Mouse (Mus musculus) spleen, postnatal 14 days (tissue): Measurements from ENCODE around the gene Gm10097.

ENCODE experiments used
- DNase-seq, 2 experiments: peaks; one replicate each; pipeline ENCODE4 v3.0.0; 2021 to 2022; ENCODE audit warnings: low spot score in 2 of 2

Gm10097 gene

DNA sequence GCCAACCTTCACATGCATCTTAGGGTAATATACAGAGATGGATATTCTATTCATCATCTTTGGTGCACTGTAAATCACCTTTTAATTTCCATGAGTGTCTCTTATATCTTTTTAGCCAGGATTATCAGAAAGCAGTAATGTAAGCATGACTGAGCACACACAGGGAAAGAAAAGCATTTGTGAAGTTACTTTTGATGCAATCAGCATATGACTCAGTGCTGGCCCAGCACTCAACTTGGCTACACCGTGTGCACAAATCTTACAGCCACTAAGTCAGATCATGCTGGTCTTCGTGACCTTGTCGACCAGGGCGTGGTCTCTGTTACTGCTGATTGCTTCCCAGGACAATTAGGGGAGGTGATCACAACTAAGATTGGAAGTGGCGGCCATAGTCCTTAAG is 16.8 kb downstream of the Gm10097 start:
- DNase-seq, result no peak

- no peak for DNase-seq
Observed at GRCm38 (mm10) chr10:5086329-5086728, 17.3 kb downstream of the Gm10097 start.

- no peak for DNase-seq
Observed at GRCm38 (mm10) chr10:5087336-5087735, 18.3 kb downstream of the Gm10097 start.

DNA sequence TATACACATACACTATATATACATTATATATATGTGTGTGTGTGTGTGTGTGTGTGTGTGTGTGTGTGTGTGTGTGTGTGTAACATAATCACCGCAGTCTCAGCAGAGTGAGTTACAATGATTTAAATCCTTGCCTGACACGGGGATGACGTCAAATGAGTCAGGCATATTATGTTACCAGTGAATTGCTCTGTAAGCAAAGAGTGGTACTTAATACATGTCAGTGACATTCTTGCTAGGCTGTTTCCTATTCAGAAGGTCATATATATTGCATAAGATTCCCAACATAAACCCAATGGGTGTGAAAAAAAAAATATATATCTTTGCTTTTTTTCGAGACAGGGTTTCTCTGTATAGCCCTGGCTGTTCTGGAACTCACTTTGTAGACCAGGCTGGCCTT is 20.1 kb downstream of the Gm10097 start:
- no peak for DNase-seq

GRCm38 (mm10) chr10:5096996-5097753 is 28.2 kb downstream of the Gm10097 start:
- no peak for DNase-seq

DNA sequence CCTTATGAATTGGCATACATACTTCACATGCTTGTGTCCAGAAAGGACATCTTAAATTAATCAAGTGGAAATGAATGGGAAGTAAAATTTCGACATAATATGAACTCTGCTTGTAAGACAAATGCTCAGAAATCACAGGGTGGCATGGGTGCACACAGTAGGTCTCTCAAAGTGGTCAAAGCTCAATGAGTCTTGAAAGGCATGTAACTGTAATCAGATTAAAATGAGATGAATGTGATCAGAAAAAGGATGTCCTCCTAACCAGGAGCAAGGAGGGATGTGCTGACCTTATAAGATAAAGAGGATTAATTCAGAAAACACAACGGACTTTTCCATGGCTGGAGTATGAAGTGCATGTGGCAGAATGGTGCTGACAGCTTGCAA is 28.8 kb downstream of the Gm10097 start:
- no peak for DNase-seq

DNA sequence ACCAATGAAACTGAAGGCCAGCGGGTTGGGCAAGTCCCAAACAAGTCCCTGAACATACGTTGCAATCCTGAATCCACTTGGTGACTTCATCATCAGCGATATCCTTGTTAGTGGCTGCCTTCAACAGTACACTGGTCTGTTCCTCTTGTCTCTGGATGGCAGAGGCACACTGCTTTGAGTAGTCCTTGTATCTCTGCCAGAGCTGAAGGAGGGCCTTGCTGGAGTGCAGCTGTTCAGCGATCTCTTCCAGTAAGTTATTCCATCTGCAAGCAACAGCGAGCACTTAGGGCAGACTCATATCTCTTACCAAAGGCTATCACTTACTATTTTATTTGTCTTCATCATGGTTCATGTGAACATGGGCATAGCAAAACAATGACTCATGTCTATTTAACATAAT is 41.8 kb downstream of the Gm10097 start:
- DNase-seq, result no peak

- DNase-seq, result no peak
Observed at GRCm38 (mm10) chr10:5116155-5116554, 47.2 kb downstream of the Gm10097 start.

DNA sequence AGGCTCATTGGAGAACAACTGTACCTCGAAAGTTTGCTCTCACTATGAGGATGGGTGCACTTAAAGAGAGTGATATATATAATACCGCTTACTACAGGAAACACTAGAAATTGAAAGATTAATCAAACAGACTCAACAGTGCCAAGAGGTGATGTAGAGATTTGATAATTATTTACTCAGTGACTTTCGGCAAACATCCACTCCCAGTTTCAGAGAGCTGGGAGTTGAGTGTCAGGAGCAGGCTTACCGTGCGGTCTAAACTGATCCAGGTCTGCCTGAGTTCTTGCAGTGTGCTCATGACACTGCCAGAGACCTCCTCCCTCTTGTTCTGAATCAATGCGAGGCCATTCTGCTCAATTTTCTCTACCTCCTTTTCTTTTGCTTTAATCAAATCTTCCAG is 47.7 kb downstream of the Gm10097 start:
- DNase-seq, result no peak
